Mouse (Mus musculus) T-cell, adult 66 days (primary cell): ENCODE results near the gene Olfr1095. TPM values are rescaled to one million over a fixed set of nuclear protein-coding genes. Genes with fewer than 3 reads are reported as not detected.

Experiments
- total RNA-seq, 2 experiments: library from RNA; stranded (reverse); gene quantifications; 3 replicates in 1 of 2; 4 replicates in 1 of 2; pipeline ENCODE4 v1.2.4; 2023

The Olfr1095 gene
- not detected for total RNA-seq

GRCm38 (mm10) chr2:86851596-86851995, at the start of gene Olfr1095:
Gene Olfr1095, minus strand, starts transcription at chr2:86851696.

GRCm38 (mm10) chr2:86892116-86892515, 40.6 kb upstream of the Olfr1095 start, which contains the start of gene Olfr1097:
Gene Olfr1097, minus strand, starts transcription at chr2:86892216.

GRCm38 (mm10) chr2:86874702-86875101, 23.2 kb upstream of the Olfr1095 start, which contains the start of gene Gm13723:
Gene Gm13723, minus strand, starts transcription at chr2:86874802.

GRCm38 (mm10) chr2:86824363-86824762, 27.1 kb downstream of the Olfr1095 start, which contains the start of gene Olfr1094:
Gene Olfr1094, plus strand, starts transcription at chr2:86824663.

GRCm38 (mm10) chr2:86809918-86810317, 41.6 kb downstream of the Olfr1095 start, which contains the start of gene Olfr141:
Gene Olfr141, minus strand, starts transcription at chr2:86810018.

Other genes with a start within 250 kb of the Olfr1095 start
- not detected for gene Olfr1084, start 212.0 kb downstream of the Olfr1095 start, total RNA-seq
- not detected for gene Olfr1085, start 189.7 kb downstream of the Olfr1095 start, total RNA-seq
- not detected for gene Olfr1086, start 171.6 kb downstream of the Olfr1095 start, total RNA-seq
- not detected for gene Olfr1087, start 153.3 kb downstream of the Olfr1095 start, total RNA-seq
- gene Olfr1089, start 118.0 kb downstream of the Olfr1095 start, total RNA-seq, result not detected
- gene Olfr1090, start 92.7 kb downstream of the Olfr1095 start, total RNA-seq, result not detected
- not detected for gene Olfr1093, start 69.2 kb downstream of the Olfr1095 start, total RNA-seq
- not detected for gene Olfr141, start 41.7 kb downstream of the Olfr1095 start, total RNA-seq
- gene Olfr1094, start 27.0 kb downstream of the Olfr1095 start, total RNA-seq, result not detected
- not detected for gene Gm13723, start 23.1 kb upstream of the Olfr1095 start, total RNA-seq
- not detected for gene Olfr1097, start 40.5 kb upstream of the Olfr1095 start, total RNA-seq
- not detected for gene Olfr1098, start 72.8 kb upstream of the Olfr1095 start, total RNA-seq
- gene Olfr1099, start 109.0 kb upstream of the Olfr1095 start, total RNA-seq, result not detected
- gene Olfr1100, start 128.3 kb upstream of the Olfr1095 start, total RNA-seq, result not detected
- not detected for gene Olfr1101, start 139.5 kb upstream of the Olfr1095 start, total RNA-seq
- not detected for gene Olfr1102, start 146.7 kb upstream of the Olfr1095 start, total RNA-seq
- gene Olfr1104, start 175.4 kb upstream of the Olfr1095 start, total RNA-seq, result not detected
- not detected for gene Olfr1105, start 184.8 kb upstream of the Olfr1095 start, total RNA-seq
- not detected for gene Olfr1106, start 200.6 kb upstream of the Olfr1095 start, total RNA-seq
- not detected for gene Olfr1107, start 224.1 kb upstream of the Olfr1095 start, total RNA-seq
- gene Olfr1109, start 244.3 kb upstream of the Olfr1095 start, total RNA-seq, result not detected